Mouse (Mus musculus) MEL (cell line): ENCODE measurements around the gene Shmt1.
A peak's percentile ranks its signal among the peaks of the same experiment; 100 is the strongest.

Experiments
- CTCF ChIP-seq, 3 experiments: IDR thresholded peaks in 2 of 3; conservative IDR thresholded peaks in 1 of 3; 2 replicates each; pipeline ENCODE4 v1.5.1; 2011 to 2012; ENCODE audit warnings: low read length in 3 of 3, low read depth in 2 of 3, mild to moderate bottlenecking in 2 of 3, improper control_type of control experiment in 1 of 3, inconsistent platforms in 1 of 3, mixed read lengths in 1 of 3, moderate library complexity in 1 of 3; ENCODE audit not compliant: control insufficient read depth in 1 of 3, insufficient read depth in 1 of 3, poor library complexity in 1 of 3, severe bottlenecking in 1 of 3
- EP300 ChIP-seq, 2 experiments: IDR thresholded peaks; 2 replicates each; pipeline ENCODE4 v1.6.1; 2011; ENCODE audit warnings: improper control_type of control experiment in 2 of 2, low read length in 2 of 2, low read depth in 1 of 2, mild to moderate bottlenecking in 1 of 2
- MAZ ChIP-seq: IDR thresholded peaks from 2 replicates; pipeline ENCODE4 v1.6.1; 2012; ENCODE audit warnings: low read depth, mild to moderate bottlenecking, inconsistent platforms, low read length, improper control_type of control experiment
- MYB ChIP-seq: IDR thresholded peaks from 2 replicates; pipeline ENCODE4 v1.6.1; 2011; ENCODE audit warnings: mild to moderate bottlenecking, low read depth, low read length, improper control_type of control experiment
- MYC ChIP-seq: IDR thresholded peaks from 2 replicates; pipeline ENCODE4 v1.6.1; 2011; ENCODE audit warnings: low read depth, mild to moderate bottlenecking, low read length, improper control_type of control experiment, moderate library complexity
- POLR2AphosphoS2 ChIP-seq: IDR thresholded peaks from 2 replicates; pipeline ENCODE4 v1.6.1; 2011; ENCODE audit warnings: low read length, improper control_type of control experiment
- POLR2AphosphoS5 ChIP-seq: IDR thresholded peaks from 2 replicates; pipeline ENCODE4 v1.6.1; 2012; ENCODE audit warnings: low read depth, borderline replicate concordance, mild to moderate bottlenecking, inconsistent platforms, low read length, moderate library complexity, mixed read lengths
- RAD21 ChIP-seq: IDR thresholded peaks from 2 replicates; pipeline ENCODE4 v1.6.1; 2011; ENCODE audit warnings: mild to moderate bottlenecking, low read depth, low read length, improper control_type of control experiment
- SMC3 ChIP-seq: IDR thresholded peaks from 2 replicates; pipeline ENCODE4 v1.6.1; 2011; ENCODE audit warnings: low read depth, low read length, improper control_type of control experiment
- TAL1 ChIP-seq: IDR thresholded peaks from 2 replicates; pipeline ENCODE4 v1.6.1; 2012; ENCODE audit warnings: mild to moderate bottlenecking, inconsistent platforms, low read length, moderate library complexity, mixed read lengths
- TBP ChIP-seq: IDR thresholded peaks from 2 replicates; pipeline ENCODE4 v1.8.0; 2011; ENCODE audit warnings: low read depth, low read length, improper control_type of control experiment
- UBTF ChIP-seq: IDR thresholded peaks from 2 replicates; pipeline ENCODE4 v1.6.1; 2012; ENCODE audit warnings: low read depth, mild to moderate bottlenecking, inconsistent platforms, low read length, improper control_type of control experiment, moderate library complexity, borderline replicate concordance; ENCODE audit not compliant: insufficient read depth
- USF1 ChIP-seq: IDR thresholded peaks from 2 replicates; pipeline ENCODE4 v1.6.1; 2014; ENCODE audit warnings: low read depth, mild to moderate bottlenecking, inconsistent platforms, low read length, improper control_type of control experiment, moderate library complexity
- USF2 ChIP-seq, 2 experiments: IDR thresholded peaks; 2 replicates each; pipeline ENCODE4 v1.6.1; 2011 to 2012; ENCODE audit warnings: improper control_type of control experiment in 2 of 2, low read length in 2 of 2, borderline replicate concordance in 1 of 2, inconsistent platforms in 1 of 2, low read depth in 1 of 2, mild to moderate bottlenecking in 1 of 2; ENCODE audit not compliant: insufficient read depth in 1 of 2

- peak in 1 of 3 experiments; percentile 47; a peak in 2 of 6 replicates for TF ChIP-seq CTCF (IDR thresholded peaks at IDR 0.05 in 2 of 3, conservative IDR thresholded peaks at IDR 0.05 in 1 of 3; ENCODE audit: control insufficient read depth in 1 of 3, insufficient read depth in 1 of 3, low read depth in 2 of 3, low read length in 3 of 3, poor library complexity in 1 of 3, severe bottlenecking in 1 of 3)
- no peak for TF ChIP-seq SMC3
- TF ChIP-seq UBTF: no peak
- TF ChIP-seq MYC: no peak
- TF ChIP-seq POLR2AphosphoS2: no peak
- no peak for TF ChIP-seq TBP
- no peak for TF ChIP-seq POLR2AphosphoS5
- TF ChIP-seq EP300 (IDR thresholded peaks at IDR 0.05; ENCODE audit: low read depth in 1 of 2, low read length in 2 of 2): no peak
- TF ChIP-seq RAD21: no peak
- no peak for TF ChIP-seq USF2 (IDR thresholded peaks at IDR 0.05; ENCODE audit: borderline replicate concordance in 1 of 2, insufficient read depth in 1 of 2, low read depth in 1 of 2, low read length in 2 of 2)
- TF ChIP-seq TAL1: no peak
- no peak for TF ChIP-seq MAZ
- TF ChIP-seq MYB: no peak
- TF ChIP-seq USF1: no peak
These were observed 11.5 kb downstream of the Shmt1 start for GRCm38 (mm10) chr11:60799977-60800376.
